Mouse (Mus musculus): ENCODE data around the gene Sar1b. TPM values are rescaled to one million over a fixed set of nuclear protein-coding genes. Genes with fewer than 3 reads are reported as not detected.

The Sar1b gene
- polyA plus RNA-seq, 1 experiment from 2014 or later: 129 TPM

GRCm38 (mm10) chr11:51834067-51834411 is 70.6 kb downstream of the Sar1b start:
- ATAC-seq (ENCODE audit: low FRiP score, low read depth): no peak
- H3K27me3 ChIP-seq: no peaks in the 10 kb centered on the region
- 97% methylated on average over 8 of the region's 8 CpGs for WGBS
- no peak overlapping the region for H3K4me2 ChIP-seq (replicated peaks)
- H3K9me3 ChIP-seq: no peaks in the 10 kb centered on the region
- H3K36me3 ChIP-seq: no peaks in the 10 kb centered on the region
- peaks cover 8% of the 10 kb centered on the region for H3K4me1 ChIP-seq
- H3K9ac ChIP-seq (replicated peaks): no peak overlapping the region
- H3K27ac ChIP-seq (replicated peaks): no peak overlapping the region
- H3K4me3 ChIP-seq: no peak overlapping the region

DNA sequence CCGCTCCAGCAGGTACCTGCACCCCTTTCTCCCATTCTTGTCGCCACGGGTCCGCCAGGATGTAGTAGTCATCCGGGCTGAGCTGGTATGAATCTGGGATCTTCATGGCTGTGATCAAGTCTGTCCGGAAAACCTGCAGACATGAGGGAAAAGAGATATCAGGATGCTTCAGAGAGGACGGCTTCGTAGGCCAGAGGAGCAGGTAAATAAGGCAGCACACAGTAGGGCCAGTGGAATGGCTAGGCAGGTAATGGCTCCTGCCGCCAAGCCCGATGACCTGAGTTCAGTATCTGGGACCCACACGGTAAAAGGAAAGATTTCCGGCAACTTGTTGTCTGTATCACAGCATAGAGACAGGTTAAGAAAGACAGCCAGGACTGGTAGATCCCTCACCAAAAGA is 72.1 kb downstream of the Sar1b start:
- H3K4me3 ChIP-seq: no peak overlapping the region
- H3K36me3 ChIP-seq: no peaks in the 10 kb centered on the region
- no peaks in the 10 kb centered on the region for H3K27me3 ChIP-seq
- H3K9ac ChIP-seq (replicated peaks): no peak overlapping the region
- no peak overlapping the region for H3K4me2 ChIP-seq (replicated peaks)
- H3K9me3 ChIP-seq: no peaks in the 10 kb centered on the region
- H3K4me1 ChIP-seq: peaks cover 8% of the 10 kb centered on the region
- no peak overlapping the region for H3K27ac ChIP-seq (replicated peaks)
- no peak for ATAC-seq (ENCODE audit: low FRiP score, low read depth)
- 96% methylated on average over 12 of the region's 12 CpGs for WGBS

- 91% methylated on average over 6 of the region's 6 CpGs for WGBS
- no peak overlapping the region for H3K4me3 ChIP-seq
- no peaks in the 10 kb centered on the region for H3K27me3 ChIP-seq
- no peak overlapping the region for H3K9ac ChIP-seq (replicated peaks)
- H3K27ac ChIP-seq (replicated peaks): no peak overlapping the region
- H3K36me3 ChIP-seq: no peaks in the 10 kb centered on the region
- H3K4me1 ChIP-seq: peaks cover 8% of the 10 kb centered on the region
- H3K4me2 ChIP-seq (replicated peaks): no peak overlapping the region
- no peaks in the 10 kb centered on the region for H3K9me3 ChIP-seq
- no peak for ATAC-seq (ENCODE audit: low FRiP score, low read depth)
Measured at GRCm38 (mm10) chr11:51836506-51836905, 73.0 kb downstream of the Sar1b start.

GRCm38 (mm10) chr11:51837164-51838153 is 74.0 kb downstream of the Sar1b start:
- 72% methylated on average over 8 of the region's 8 CpGs for WGBS

DNA sequence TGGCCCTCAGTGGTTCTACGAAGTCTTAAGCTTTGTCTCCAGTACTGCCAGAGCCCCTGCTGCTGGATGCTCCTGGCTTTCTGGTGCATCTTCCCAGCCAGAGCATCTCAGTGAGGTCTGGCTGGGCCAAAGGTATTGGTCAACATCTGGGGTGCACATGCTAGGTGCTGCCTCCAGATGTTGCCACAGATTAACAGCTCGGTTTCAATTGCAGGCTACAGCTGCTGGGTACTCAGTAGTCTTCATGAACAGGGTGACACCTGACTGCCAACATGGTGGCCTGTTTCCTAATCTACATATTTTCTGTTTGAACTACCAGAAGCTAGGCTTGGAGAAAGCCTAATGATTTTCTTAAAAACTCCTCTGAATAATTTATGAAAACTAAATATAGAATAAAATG is 75.6 kb downstream of the Sar1b start:
- Histone ChIP-seq H3K9ac (replicated peaks) (no peak overlapping the region), H3K27me3 (no peaks in the 10 kb centered on the region), H3K4me1 (peaks cover 3% of the 10 kb centered on the region; the same call in 1 of the 2 replicates), H3K36me3 (no peaks in the 10 kb centered on the region), H3K9me3 (no peaks in the 10 kb centered on the region), H3K27ac (replicated peaks) (no peak overlapping the region), H3K4me2 (replicated peaks) (no peak overlapping the region), H3K4me3 (no peak overlapping the region)
- ATAC-seq (ENCODE audit: low FRiP score, low read depth): no peak
- WGBS: 70% methylated on average over 2 of the region's 2 CpGs

More at GRCm38 (mm10) chr11:51837164-51838153, 74.0 kb downstream of the Sar1b start:
- Histone ChIP-seq H3K27me3 (no peaks in the 10 kb centered on the region), H3K4me2 (replicated peaks) (no peak overlapping the region), H3K9ac (replicated peaks) (no peak overlapping the region), H3K36me3 (no peaks in the 10 kb centered on the region), H3K4me3 (no peak overlapping the region), H3K27ac (replicated peaks) (no peak overlapping the region), H3K4me1 (peaks cover 6% of the 10 kb centered on the region), H3K9me3 (no peaks in the 10 kb centered on the region)
- ATAC-seq (ENCODE audit: low FRiP score, low read depth): no peak

GRCm38 (mm10) chr11:51839973-51840372 is 76.5 kb downstream of the Sar1b start:
- H3K4me1 ChIP-seq: peaks cover 3% of the 10 kb centered on the region; the same call in 1 of the 2 replicates
- H3K4me3 ChIP-seq: no peak overlapping the region
- no peak overlapping the region for H3K9ac ChIP-seq (replicated peaks)
- H3K27me3 ChIP-seq: no peaks in the 10 kb centered on the region
- H3K9me3 ChIP-seq: no peaks in the 10 kb centered on the region
- no peak for ATAC-seq (ENCODE audit: low FRiP score, low read depth)
- no peaks in the 10 kb centered on the region for H3K36me3 ChIP-seq
- H3K4me2 ChIP-seq (replicated peaks): no peak overlapping the region
- 90% methylated on average over 11 of the region's 11 CpGs for WGBS
- H3K27ac ChIP-seq (replicated peaks): no peak overlapping the region

- Histone ChIP-seq H3K9me3 (no peaks in the 10 kb centered on the region), H3K27me3 (no peaks in the 10 kb centered on the region), H3K27ac (replicated peaks) (no peak overlapping the region), H3K36me3 (no peaks in the 10 kb centered on the region), H3K4me2 (replicated peaks) (no peak overlapping the region), H3K4me3 (no peak overlapping the region), H3K9ac (replicated peaks) (no peak overlapping the region), H3K4me1 (peaks cover 3% of the 10 kb centered on the region; the same call in 1 of the 2 replicates)
- ATAC-seq (ENCODE audit: low FRiP score, low read depth): no peak
- 88% methylated on average over 9 of the region's 9 CpGs for WGBS
Measured at GRCm38 (mm10) chr11:51840657-51841056, 77.2 kb downstream of the Sar1b start.

- no peak for ATAC-seq (ENCODE audit: low FRiP score, low read depth)
- no peak overlapping the region for H3K9ac ChIP-seq (replicated peaks)
- H3K36me3 ChIP-seq: no peaks in the 10 kb centered on the region
- peaks cover 3% of the 10 kb centered on the region; the same call in 1 of the 2 replicates for H3K4me1 ChIP-seq
- H3K9me3 ChIP-seq: no peaks in the 10 kb centered on the region
- 79% methylated on average over 9 of the region's 9 CpGs for WGBS
- no peak overlapping the region for H3K4me3 ChIP-seq
- no peak overlapping the region for H3K27ac ChIP-seq (replicated peaks)
- no peaks in the 10 kb centered on the region for H3K27me3 ChIP-seq
- H3K4me2 ChIP-seq (replicated peaks): no peak overlapping the region
Measured at GRCm38 (mm10) chr11:51841149-51841548, 77.7 kb downstream of the Sar1b start.

Other genes starting within 250 kb of the Sar1b start
- 16.5 and 17.7 TPM in 2 replicates for gene Phykpl, start 178.9 kb upstream of the Sar1b start, polyA plus RNA-seq (2016; fragmentation: Nextera tagmentation; extraction: Ambion mirVana)
- 771 and 878 TPM in 2 replicates for gene Hnrnpab, start 156.8 kb upstream of the Sar1b start, polyA plus RNA-seq (2016; fragmentation: Nextera tagmentation; extraction: Ambion mirVana)
- gene Nhp2, start 144.0 kb upstream of the Sar1b start, polyA plus RNA-seq (2016; fragmentation: Nextera tagmentation; extraction: Ambion mirVana): 118 and 128 TPM in 2 replicates
- 44.3 and 46.8 TPM in 2 replicates for gene Rmnd5b, start 127.8 kb upstream of the Sar1b start, polyA plus RNA-seq (2016; fragmentation: Nextera tagmentation; extraction: Ambion mirVana)
- gene N4bp3, start 112.8 kb upstream of the Sar1b start, polyA plus RNA-seq (2016; fragmentation: Nextera tagmentation; extraction: Ambion mirVana): 10.7 and 11.8 TPM in 2 replicates
- 0.51 TPM in 2 replicates for gene D930048N14Rik, start 112.7 kb upstream of the Sar1b start, polyA plus RNA-seq (2016; fragmentation: Nextera tagmentation; extraction: Ambion mirVana)
- 103 and 105 TPM in 2 replicates for gene 0610009B22Rik, start 74.8 kb upstream of the Sar1b start, polyA plus RNA-seq (2016; fragmentation: Nextera tagmentation; extraction: Ambion mirVana)
- gene Sec24a, start 53 bp upstream of the Sar1b start, polyA plus RNA-seq (2016; fragmentation: Nextera tagmentation; extraction: Ambion mirVana): 15.8 TPM in 2 replicates
- 0.43 and 0.48 TPM in 2 replicates for gene Jade2, start 94.0 kb downstream of the Sar1b start, polyA plus RNA-seq (2016; fragmentation: Nextera tagmentation; extraction: Ambion mirVana)
- gene Cdkn2aipnl, start 204.0 kb downstream of the Sar1b start, polyA plus RNA-seq (2016; fragmentation: Nextera tagmentation; extraction: Ambion mirVana): 110 and 117 TPM in 2 replicates
- 232 and 244 TPM in 2 replicates for gene Ube2b, start 237.1 kb downstream of the Sar1b start, polyA plus RNA-seq (2016; fragmentation: Nextera tagmentation; extraction: Ambion mirVana)
- 17.2 and 17.9 TPM in 2 replicates for gene Cdkl3, start 240.5 kb downstream of the Sar1b start, polyA plus RNA-seq (2016; fragmentation: Nextera tagmentation; extraction: Ambion mirVana)

Data from midbrain, embryonic 12.5 days (tissue).